Mouse (Mus musculus) kidney, adult 2 months (tissue): ENCODE measurements around the gene A730061H03Rik. TPM values are rescaled to one million over a fixed set of nuclear protein-coding genes. Genes with fewer than 3 reads are reported as not detected.

Source experiments
- DNase-seq: peaks from one replicate; pipeline ENCODE4 v3.0.0; 2021
- H3K27ac ChIP-seq: fragments of 200-500 bp; 2 replicates; pipeline ENCODE4 v1.5.1; 2012; ENCODE audit warnings: low read depth, low read length, control low read depth, inconsistent platforms; ENCODE audit not compliant: insufficient read depth
- H3K27me3 ChIP-seq: fragments of 200-500 bp; replicated peaks from 2 replicates; pipeline ENCODE4 v1.6.1; 2012; ENCODE audit warnings: mild to moderate bottlenecking, moderate library complexity, low read length, inconsistent platforms; ENCODE audit not compliant: control insufficient read depth, insufficient read depth
- H3K36me3 ChIP-seq: fragments of 200-500 bp; 2 replicates; pipeline ENCODE4 v1.6.1; 2012; ENCODE audit warnings: mild to moderate bottlenecking, moderate library complexity, low read length, inconsistent platforms; ENCODE audit not compliant: control insufficient read depth, insufficient read depth
- H3K4me1 ChIP-seq: fragments of 200-500 bp; 2 replicates; pipeline ENCODE4 v1.6.1; 2011; ENCODE audit warnings: low read length; ENCODE audit not compliant: control insufficient read depth, insufficient read depth
- H3K4me3 ChIP-seq: fragments of 200-500 bp; 2 replicates; pipeline ENCODE4 v1.5.1; 2011; ENCODE audit warnings: mild to moderate bottlenecking, low read depth, low read length, control low read depth; ENCODE audit not compliant: insufficient read depth
- CTCF ChIP-seq: fragments of 200-500 bp; conservative IDR thresholded peaks from 2 replicates; pipeline ENCODE4 v1.5.1; 2011; ENCODE audit warnings: low read depth, mild to moderate bottlenecking, control low read depth, low read length, moderate library complexity, mixed read lengths; ENCODE audit not compliant: insufficient read depth, insufficient read length
- POLR2A ChIP-seq: fragments of 200-500 bp; IDR thresholded peaks from one replicate; pipeline ENCODE4 v1.6.1; 2011; ENCODE audit warnings: low read depth, low read length, control low read depth
- WGBS: fragments of 180-500 bp; shearing (Covaris S2); methylation state at CpG from one replicate; pipeline ENCODE4 v1.1.7; 2018; 5-methylcytosine and 5-hydroxymethylcytosine counted together
- polyA plus RNA-seq: library from polyadenylated mRNA; depleted of rRNA; stranded (reverse); fragments of >200 nt; gene quantifications from 2 replicates; pipeline ENCODE4 v1.2.3, GENCODE M21; 2012

A730061H03Rik gene
- polyA plus RNA-seq, 1 experiment, result 0.75 TPM

- Histone ChIP-seq H3K4me3 (no peak overlapping the region), H3K36me3 (peaks cover 10% of the 10 kb centered on the region), H3K27ac (no peak overlapping the region), H3K4me1 (0 out of 2 replicates have a peak, but pooled peaks cover 3% of the 10 kb centered on the region), H3K27me3 (no peaks in the 10 kb centered on the region)
- DNase-seq, result no peak
- no peak for TF ChIP-seq POLR2A
- no peak for TF ChIP-seq CTCF
- 91% methylated on average over 21 of the region's 21 CpGs for WGBS
Observed at GRCm38 (mm10) chr14:55598521-55599390, 38.5 kb upstream of the A730061H03Rik start.

DNA sequence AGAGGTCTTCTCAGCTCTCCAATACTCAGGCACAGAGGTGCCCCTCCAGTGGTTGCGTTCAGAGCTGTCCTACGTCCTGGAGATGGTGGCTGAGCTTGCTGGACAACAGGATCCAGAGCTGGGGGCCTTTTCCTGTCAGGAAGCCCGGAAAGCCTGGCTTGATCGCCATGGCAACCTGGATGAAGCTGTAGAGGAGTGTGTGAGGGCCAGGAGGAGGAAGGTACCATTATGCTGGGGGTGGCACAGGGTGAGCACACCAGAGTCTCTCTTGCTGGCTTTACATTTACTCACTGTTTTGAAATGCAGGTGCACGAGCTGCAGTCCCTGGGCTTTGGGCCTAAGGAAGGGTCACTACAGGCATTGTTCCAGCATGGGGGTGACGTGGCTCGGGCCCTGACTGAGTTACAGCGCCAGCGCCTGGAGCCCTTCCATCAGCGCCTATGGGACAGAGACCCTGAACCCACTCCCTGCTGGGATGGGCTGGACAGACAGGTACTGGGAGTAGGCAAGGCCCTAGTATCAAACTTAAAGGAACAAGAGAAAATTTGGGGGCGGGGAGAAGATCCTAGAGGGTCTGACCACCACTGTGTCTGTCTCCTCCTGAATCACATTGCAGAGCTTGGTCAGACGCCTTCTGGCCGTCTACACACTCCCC, 36.0 kb upstream of the A730061H03Rik start:
- no peaks in the 10 kb centered on the region for H3K27me3 ChIP-seq
- H3K36me3 ChIP-seq, result peaks cover 9% of the 10 kb centered on the region
- H3K4me1 ChIP-seq, result no peaks in the 10 kb centered on the region
- peak; percentile 28 for DNase-seq
- H3K4me3 ChIP-seq, result no peak overlapping the region
- H3K27ac ChIP-seq, result no peak overlapping the region
- 84% methylated on average over 13 of the region's 13 CpGs for WGBS
- TF ChIP-seq POLR2A (no peak), CTCF (no peak)

GRCm38 (mm10) chr14:55592226-55592625, 32.0 kb upstream of the A730061H03Rik start:
- H3K4me3 ChIP-seq, result peak overlapping the region; percentile 89
- TF ChIP-seq CTCF (no peak), POLR2A (no peak)
- H3K27me3 ChIP-seq, result no peaks in the 10 kb centered on the region
- DNase-seq, result no peak
- H3K27ac ChIP-seq, result peak overlapping the region; percentile 96
- 1% methylated on average over 16 of the region's 16 CpGs for WGBS
- H3K4me1 ChIP-seq, result no peaks in the 10 kb centered on the region
- peaks cover 9% of the 10 kb centered on the region for H3K36me3 ChIP-seq

DNA sequence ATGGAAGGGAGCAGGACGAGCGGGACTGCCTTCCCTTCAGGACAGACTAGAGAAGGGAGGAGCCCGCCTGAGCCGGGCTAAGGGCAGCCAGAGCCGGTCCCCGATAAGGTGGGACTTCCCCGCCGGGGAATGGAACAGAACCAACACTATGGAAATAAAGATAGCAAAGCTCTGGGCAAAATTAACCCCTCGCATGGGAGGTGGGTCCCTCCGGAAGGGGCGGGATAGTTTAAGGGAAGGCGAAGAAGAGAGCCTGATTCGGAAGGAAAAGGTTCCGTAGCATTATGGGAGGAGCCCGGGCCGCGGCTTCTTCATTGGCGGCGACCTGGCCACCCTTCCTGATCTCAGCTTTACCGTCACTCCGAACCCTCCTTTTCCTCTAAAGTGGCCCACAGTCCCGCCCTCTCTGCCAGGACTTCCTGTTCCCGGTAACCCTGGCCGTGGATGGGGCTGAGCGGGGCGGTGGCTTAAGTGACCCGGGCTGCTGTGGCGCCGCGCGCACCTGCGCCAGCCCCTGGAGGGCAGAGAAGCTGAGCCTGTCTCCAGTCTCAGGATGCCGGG, 31.2 kb upstream of the A730061H03Rik start, which contains the start of gene Rnf31:
Gene Rnf31, plus strand, starts transcription at position 378 of the 561 bp plus-strand sequence.
- no peak for TF ChIP-seq CTCF
- peak; percentile 18 for TF ChIP-seq POLR2A
- under 1% methylated on average over 33 of the region's 33 CpGs for WGBS
- Histone ChIP-seq H3K27ac (peak within 1 kb of the TSS; percentile 99), H3K36me3 (peaks cover 9% of the 10 kb centered on the region), H3K27me3 (no peaks in the 10 kb centered on the region), H3K4me1 (no peaks in the 10 kb centered on the region), H3K4me3 (peak within 1 kb of the TSS; percentile 89)
- DNase-seq, result peak; percentile 99

- Histone ChIP-seq H3K4me1 (no peaks in the 10 kb centered on the region; the same call in 1 of the 2 replicates), H3K27me3 (no peaks in the 10 kb centered on the region), H3K36me3 (peaks cover 4% of the 10 kb centered on the region), H3K4me3 (peak within 1 kb of the TSS; percentile 89), H3K27ac (peak within 1 kb of the TSS; percentile 99)
- under 1% methylated on average over 22 of the region's 22 CpGs for WGBS
- TF ChIP-seq CTCF (no peak), POLR2A (no peak)
- peak; percentile 98 for DNase-seq
Observed at GRCm38 (mm10) chr14:55590748-55591330, 30.6 kb upstream of the A730061H03Rik start, which contains the start of gene Psme2. Psme2 (minus strand) TSS chr14:55591113.

- Histone ChIP-seq H3K27me3 (no peaks in the 10 kb centered on the region), H3K27ac (peak overlapping the region; percentile 62; the same call in 1 of the 2 replicates), H3K36me3 (peaks cover 2% of the 10 kb centered on the region), H3K4me1 (peaks cover 5% of the 10 kb centered on the region; the same call in 1 of the 2 replicates), H3K4me3 (peak overlapping the region; percentile 89)
- 70% methylated on average over 11 of the region's 11 CpGs for WGBS
- DNase-seq, result no peak
- no peak for TF ChIP-seq POLR2A
- TF ChIP-seq CTCF, result no peak
Observed at GRCm38 (mm10) chr14:55589771-55590448, 29.7 kb upstream of the A730061H03Rik start.
